8 mouse cellular contexts compared by ENCODE assay signal in the genomic region with DNA sequence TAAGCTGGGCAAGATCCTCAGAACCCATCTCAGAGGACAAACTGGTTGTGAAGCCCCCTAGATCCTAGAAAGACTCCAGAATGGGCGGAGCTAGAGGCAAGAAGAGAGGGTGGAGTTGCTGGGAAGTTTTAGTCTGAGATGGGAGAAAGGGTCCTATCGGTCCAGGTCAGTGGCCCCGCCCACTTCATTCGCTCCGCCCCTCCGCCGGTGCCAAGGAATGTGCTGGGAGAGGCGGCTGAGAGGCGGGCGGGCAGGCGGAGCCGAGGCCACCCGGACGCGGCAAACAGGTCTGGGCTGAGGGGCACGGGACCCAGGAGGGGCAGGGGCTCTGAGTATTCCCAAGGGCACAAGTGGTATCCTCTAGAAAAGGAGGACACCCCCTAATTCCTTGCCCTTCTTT. TPM values are rescaled to one million over a fixed set of nuclear protein-coding genes. Genes with fewer than 3 reads are reported as not detected.
DNase-seq lines count a peak whose midpoint lies in the region; ATAC-seq and TF ChIP-seq lines count a peak whose summit lies in the region.

Gene Paqr6 (plus strand): TSS at position 248 of the 400 bp plus-strand sequence.

- H3K9ac ChIP-seq in ES-E14 (ENCODE audit: insufficient read depth, low read depth, low read length, poor library complexity, severe bottlenecking) = no peak within 1 kb of the TSS
- no peak within 1 kb of the TSS for H3K9ac ChIP-seq in hindbrain, embryonic 16.5 days (ENCODE audit: low read depth, low read length)
- no peak within 1 kb of the TSS for H3K9ac ChIP-seq in limb, embryonic 12.5 days (replicated peaks)
- no peak within 1 kb of the TSS for H3K9ac ChIP-seq in neural tube, embryonic 11.5 days (ENCODE audit: low read length)

- peak within 1 kb of the TSS; percentile 8; the same call in 1 of the 2 replicates for H3K4me2 ChIP-seq in hindbrain, embryonic 16.5 days (ENCODE audit: low read length)
- peak within 1 kb of the TSS; percentile 27 for H3K4me2 ChIP-seq in limb, embryonic 12.5 days
- no peak within 1 kb of the TSS for H3K4me2 ChIP-seq in neural tube, embryonic 11.5 days (ENCODE audit: low read depth)

- H3K9me3 ChIP-seq in ES-E14 (ENCODE audit: control insufficient read depth, insufficient read depth, low read depth, low read length) = no peaks in the 10 kb centered on the region
- no peaks in the 10 kb centered on the region for H3K9me3 ChIP-seq in hindbrain, embryonic 16.5 days (ENCODE audit: control insufficient read depth, low read length)
- no peaks in the 10 kb centered on the region for H3K9me3 ChIP-seq in limb, embryonic 12.5 days
- no peaks in the 10 kb centered on the region for H3K9me3 ChIP-seq in neural tube, embryonic 11.5 days (ENCODE audit: control insufficient read depth, low read length)

- peak within 1 kb of the TSS; percentile 23 to 37; a peak in 2 of 4 replicates for H3K4me3 ChIP-seq in ES-E14 (ENCODE audit: insufficient read depth in 1 of 2, low read depth in 1 of 2, low read length in 2 of 2, poor library complexity in 1 of 2, severe bottlenecking in 1 of 2)
- no peak within 1 kb of the TSS for H3K4me3 ChIP-seq in hindbrain, embryonic 16.5 days (ENCODE audit: low read length)
- H3K4me3 ChIP-seq in limb, embryonic 12.5 days (replicated peaks) = no peak within 1 kb of the TSS
- no peak within 1 kb of the TSS for H3K4me3 ChIP-seq in neural tube, embryonic 11.5 days (ENCODE audit: low read depth, low read length)

- in situ Hi-C loops in ES-E14 (cut with MboI; ENCODE audit: low sequenced_read_pairs in 2 of 2, unreplicated experiment in 2 of 2) = no loop called here

- under 1% methylated on average over 13 of the region's 16 CpGs for WGBS in hindbrain, embryonic 16.5 days
- WGBS in limb, embryonic 12.5 days = under 1% methylated on average over 16 of the region's 16 CpGs
- WGBS in neural tube, embryonic 11.5 days = under 1% methylated on average over 14 of the region's 16 CpGs

- H3K27me3 ChIP-seq in hindbrain, embryonic 16.5 days (replicated peaks; ENCODE audit: control insufficient read depth, insufficient read depth, low read length) = peaks cover 4% of the 10 kb centered on the region; the same call in 1 of the 2 replicates
- H3K27me3 ChIP-seq in limb, embryonic 12.5 days = peaks cover 33% of the 10 kb centered on the region
- H3K27me3 ChIP-seq in neural tube, embryonic 11.5 days (ENCODE audit: control insufficient read depth, insufficient read depth, low read length) = peaks cover 15% of the 10 kb centered on the region

- peak; percentile 88 for DNase-seq in ES-E14 (ENCODE audit: low read depth, low spot score)
- peak; percentile 50 for DNase-seq in adrenal gland, postnatal 25 days
- DNase-seq in gastrocnemius, adult 8-10 months (ENCODE audit: low spot score in 2 of 2) = peak; percentile 53 to 66
- peak; percentile 48 for DNase-seq in neural tube, embryonic 11.5 days (ENCODE audit: low spot score)
- peak; percentile 80 for DNase-seq in urinary bladder, postnatal 25 days (ENCODE audit: low spot score)
- no peak for DNase-seq in cerebellum, adult 8-10 months

- peaks cover 0 to 17% of the 10 kb centered on the region in 2 experiments; a peak in 2 of 4 replicates for H3K4me1 ChIP-seq in ES-E14 (ENCODE audit: control insufficient read depth in 2 of 2, insufficient read depth in 2 of 2, low read length in 2 of 2, poor library complexity in 1 of 2)
- H3K4me1 ChIP-seq in hindbrain, embryonic 16.5 days (ENCODE audit: control insufficient read depth, insufficient read depth, low read depth, low read length) = no peaks in the 10 kb centered on the region
- H3K4me1 ChIP-seq in limb, embryonic 12.5 days (replicated peaks) = peaks cover 8% of the 10 kb centered on the region; the same call in 1 of the 2 replicates
- H3K4me1 ChIP-seq in neural tube, embryonic 11.5 days (ENCODE audit: control insufficient read depth, insufficient read depth, low read length) = no peaks in the 10 kb centered on the region

- H3K27ac ChIP-seq in ES-E14 (ENCODE audit: insufficient read depth, low read depth, low read length, poor library complexity, severe bottlenecking) = no peak within 1 kb of the TSS
- peak within 1 kb of the TSS; percentile 35; the same call in 1 of the 2 replicates for H3K27ac ChIP-seq in hindbrain, embryonic 16.5 days (ENCODE audit: low read depth, low read length)
- H3K27ac ChIP-seq in limb, embryonic 12.5 days = 0 out of 2 replicates have a peak within 1 kb of the TSS, but pooled peaks have one; percentile 62
- no peak within 1 kb of the TSS for H3K27ac ChIP-seq in neural tube, embryonic 11.5 days (ENCODE audit: low read depth, low read length)

- no peak for ATAC-seq in hindbrain, embryonic 16.5 days
- no peak for ATAC-seq in limb, embryonic 12.5 days (ENCODE audit: insufficient number of reproducible peaks, insufficient read depth, low FRiP score, low TSS enrichment, low read depth)
- ATAC-seq in neural tube, embryonic 11.5 days (ENCODE audit: insufficient read depth, low FRiP score, low TSS enrichment) = no peak

- H3K36me3 ChIP-seq in ES-E14 (ENCODE audit: control insufficient read depth, insufficient read depth, low read length, poor library complexity, severe bottlenecking) = peaks cover 31% of the 10 kb centered on the region
- peaks cover 23% of the 10 kb centered on the region for H3K36me3 ChIP-seq in hindbrain, embryonic 16.5 days (ENCODE audit: control insufficient read depth, insufficient read depth, low read length)
- peaks cover 34% of the 10 kb centered on the region for H3K36me3 ChIP-seq in limb, embryonic 12.5 days
- H3K36me3 ChIP-seq in neural tube, embryonic 11.5 days (ENCODE audit: control insufficient read depth, insufficient read depth, low read length) = peaks cover 14% of the 10 kb centered on the region

TF ChIP-seq in ES-E14, 5 proteins besides CTCF, POLR2A, EP300 and RAD21:
- TF ChIP-seq ZNF384 (IDR thresholded peaks at IDR 0.05; ENCODE audit: low read depth, low read length) (no peak), HCFC1 (IDR thresholded peaks at IDR 0.05; ENCODE audit: borderline replicate concordance, insufficient read depth, low read length) (no peak), ZC3H11A (IDR thresholded peaks at IDR 0.05; ENCODE audit: borderline replicate concordance, low read depth, low read length) (no peak), CHD2 (IDR thresholded peaks at IDR 0.05; ENCODE audit: low read depth, low read length) (no peak), MAFK (IDR thresholded peaks at IDR 0.05; ENCODE audit: insufficient read depth, low read depth, low read length) (no peak)

RNA-seq across cellular contexts. Expression of gene Paqr6, which starts in this region (rescaled TPM):
- 1.6 and 2.2 TPM in 2 replicates for total RNA-seq in ES-E14 (2012; rRNA removed)
- 1.6 and 1.9 TPM in 2 replicates for total RNA-seq in adrenal gland, postnatal 25 days (2021)
- under 1 TPM; 0.15 to 0.94 (median 0.56) TPM for total RNA-seq in gastrocnemius, adult 8-10 months (2022)
- 2.9 and 3.1 TPM in 2 replicates for polyA plus RNA-seq in hindbrain, embryonic 16.5 days (2015; fragmentation: Nextera tagmentation; extraction: Ambion mirVana)
- polyA plus RNA-seq in limb, embryonic 12.5 days (2016; fragmentation: Nextera tagmentation; extraction: Ambion mirVana) = 2.8 and 3.2 TPM in 2 replicates
- polyA plus RNA-seq in neural tube, embryonic 11.5 days (2014; fragmentation: Nextera tagmentation; extraction: Ambion mirVana) = 1.1 and 1.2 TPM in 2 replicates

Comparison
In these comparisons a context has a peak if more than half of its experiments do, and no peak if none do; other contexts are left out.
1. Peak in DNase-seq in gastrocnemius, adult 8-10 months; RNA of the gene not detected or under 1 TPM.
2. H3K27ac ChIP-seq: peak in hindbrain, embryonic 16.5 days (single experiment) and limb, embryonic 12.5 days (single experiment); none in ES-E14 (single experiment) and neural tube, embryonic 11.5 days (single experiment).
3. H3K4me3 ChIP-seq: peak in ES-E14 (2 of 2); none in hindbrain, embryonic 16.5 days (single experiment), limb, embryonic 12.5 days (single experiment) and neural tube, embryonic 11.5 days (single experiment).